Mouse (Mus musculus) cerebellum, adult 18-20 months (tissue): ENCODE measurements at regions not wholly inside any gene's neighbourhood (a gene's known extent, or its start where the extent isn't known, plus 50 kb on each side); places are given as distances from the start of the nearest gene placed in this dataset.
A peak's percentile ranks its signal among the peaks of the same experiment; 100 is the strongest.

Source experiments
- DNase-seq, 2 experiments: peaks; one replicate each; pipeline ENCODE4 v3.0.0; 2021

- no peak for DNase-seq
These were observed 200.7 kb downstream of the Pla2g4a start for GRCm38 (mm10) chr1:149760440-149760839.

GRCm38 (mm10) chr1:149758783-149759132 is 202.3 kb downstream of the Pla2g4a start:
- no peak for DNase-seq

- DNase-seq = peak; percentile 15 to 28
These were observed 202.9 kb downstream of the Pla2g4a start for GRCm38 (mm10) chr1:149758092-149758782.

GRCm38 (mm10) chr1:149753269-149754060 is 207.6 kb downstream of the Pla2g4a start:
- DNase-seq = no peak

GRCm38 (mm10) chr1:149749405-149749804 is 211.7 kb downstream of the Pla2g4a start:
- DNase-seq = no peak

GRCm38 (mm10) chr1:149738959-149739358 is 222.1 kb downstream of the Pla2g4a start:
- DNase-seq = no peak

GRCm38 (mm10) chr1:149734241-149734640 is 226.8 kb downstream of the Pla2g4a start:
- peak; percentile 14 to 20 for DNase-seq

- DNase-seq = no peak
These were observed 245.9 kb downstream of the Pla2g4a start for GRCm38 (mm10) chr1:149715171-149715570.

- DNase-seq = no peak
These were observed 248.8 kb downstream of the Pla2g4a start for GRCm38 (mm10) chr1:149712330-149712729.

GRCm38 (mm10) chr1:149705223-149705622 is 255.9 kb downstream of the Pla2g4a start:
- no peak for DNase-seq

GRCm38 (mm10) chr1:149699411-149699810 is 261.7 kb downstream of the Pla2g4a start:
- no peak for DNase-seq

- peak; percentile 34 to 35 for DNase-seq
These were observed 286.9 kb downstream of the Pla2g4a start for GRCm38 (mm10) chr1:149674166-149674565.

GRCm38 (mm10) chr1:149672571-149672970 is 288.5 kb downstream of the Pla2g4a start:
- peak in 1 of 2 experiments; percentile 33 for DNase-seq

- peak; percentile 89 to 92 for DNase-seq
These were observed 289.0 kb downstream of the Pla2g4a start for GRCm38 (mm10) chr1:149672117-149672516.

GRCm38 (mm10) chr1:149671091-149671490 is 290.0 kb downstream of the Pla2g4a start:
- peak in 1 of 2 experiments; percentile 28 for DNase-seq
